Mouse (Mus musculus) erythroblast, embryonic 14.5 days (primary cell): Measurements from ENCODE around the gene Naa20. TPM values are rescaled to one million over a fixed set of nuclear protein-coding genes. Genes with fewer than 3 reads are reported as not detected.

Experiments
- H3K27me3 ChIP-seq: 2 replicates; pipeline ENCODE4 v1.6.1; 2012; ENCODE audit warnings: inconsistent platforms; ENCODE audit not compliant: control insufficient read depth
- H3K36me3 ChIP-seq: 2 replicates; pipeline ENCODE4 v1.6.1; 2012; ENCODE audit warnings: mild to moderate bottlenecking, inconsistent platforms; ENCODE audit not compliant: control insufficient read depth
- H3K4me1 ChIP-seq: 2 replicates; pipeline ENCODE4 v1.6.1; 2012; ENCODE audit warnings: inconsistent platforms; ENCODE audit not compliant: control insufficient read depth
- H3K4me3 ChIP-seq: replicated peaks from 2 replicates; pipeline ENCODE3; 2012; ENCODE audit warnings: moderate library complexity, mild to moderate bottlenecking, inconsistent platforms
- H3K9me3 ChIP-seq: 2 replicates; pipeline ENCODE4 v1.6.1; 2012; ENCODE audit warnings: low read length, inconsistent platforms, mixed read lengths; ENCODE audit not compliant: control insufficient read depth
- GATA1 ChIP-seq: IDR thresholded peaks from 2 replicates; pipeline ENCODE4 v1.6.1; 2012; ENCODE audit warnings: low read length, inconsistent platforms, mixed read lengths
- TAL1 ChIP-seq: IDR thresholded peaks from 3 replicates; pipeline ENCODE4 v1.6.1; 2012; ENCODE audit warnings: low read length, inconsistent platforms, mixed read lengths
- polyA plus RNA-seq: library from polyadenylated mRNA; stranded (reverse); fragments of >175 nt; gene quantifications from 2 replicates; pipeline ENCODE4 v1.2.3, GENCODE M21; 2012

Naa20 gene
- polyA plus RNA-seq, 1 experiment = 3.2 TPM

DNA sequence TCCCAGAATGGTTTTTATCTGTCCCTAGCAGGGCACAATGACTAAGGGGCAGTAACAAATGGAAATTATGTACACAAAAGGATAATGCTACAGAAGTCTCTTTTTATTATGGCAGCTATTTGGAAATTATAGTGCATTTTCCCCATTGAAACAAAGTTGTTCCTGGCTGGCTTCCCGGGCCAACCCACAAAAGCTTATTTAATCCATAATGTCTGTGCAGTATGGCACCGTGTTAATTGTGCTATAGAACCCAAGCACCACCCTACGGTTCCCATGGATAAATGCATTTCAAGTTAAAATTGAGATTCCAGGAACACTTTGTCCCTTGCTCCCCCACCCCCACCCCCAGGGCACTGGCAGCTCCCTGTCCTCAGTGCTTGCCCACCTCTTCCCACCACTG, 42.4 kb downstream of the Naa20 start:
- no peaks in the 10 kb centered on the region for H3K4me1 ChIP-seq
- no peak for TF ChIP-seq TAL1
- TF ChIP-seq GATA1 = no peak
- no peaks in the 10 kb centered on the region for H3K9me3 ChIP-seq
- no peaks in the 10 kb centered on the region; the same call in 1 of the 2 replicates for H3K27me3 ChIP-seq
- H3K4me3 ChIP-seq = no peak overlapping the region
- no peaks in the 10 kb centered on the region for H3K36me3 ChIP-seq

DNA sequence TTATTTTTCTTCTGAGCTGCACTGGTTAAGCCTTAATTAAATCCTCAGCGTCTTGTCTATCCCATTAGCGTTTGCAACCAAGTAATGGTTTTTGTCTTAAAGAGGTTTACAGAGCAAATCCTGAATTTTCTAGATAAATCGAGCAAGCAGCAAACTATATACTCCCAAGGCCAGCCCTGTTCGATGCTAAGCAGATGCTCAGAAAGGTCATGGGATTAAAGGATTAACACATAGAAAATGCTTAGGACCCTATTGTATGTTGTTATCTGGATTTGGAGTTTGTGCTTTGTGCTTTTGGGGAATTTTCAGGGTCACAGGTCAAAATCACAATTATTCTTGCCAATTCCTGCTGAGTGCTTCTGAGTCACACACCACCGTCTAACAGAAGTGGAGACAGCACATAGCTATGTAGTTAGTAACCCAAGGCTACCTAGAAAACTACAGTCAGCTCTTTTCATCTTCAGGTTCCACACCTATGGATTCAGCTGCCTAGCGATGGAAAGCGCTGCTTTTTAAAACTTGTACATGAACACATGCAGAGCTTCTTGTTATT, 46.6 kb downstream of the Naa20 start:
- no peaks in the 10 kb centered on the region for H3K36me3 ChIP-seq
- TF ChIP-seq TAL1 (no peak), GATA1 (no peak)
- H3K4me3 ChIP-seq = no peak overlapping the region
- no peaks in the 10 kb centered on the region for H3K4me1 ChIP-seq
- H3K9me3 ChIP-seq = no peaks in the 10 kb centered on the region
- H3K27me3 ChIP-seq = no peaks in the 10 kb centered on the region

DNA sequence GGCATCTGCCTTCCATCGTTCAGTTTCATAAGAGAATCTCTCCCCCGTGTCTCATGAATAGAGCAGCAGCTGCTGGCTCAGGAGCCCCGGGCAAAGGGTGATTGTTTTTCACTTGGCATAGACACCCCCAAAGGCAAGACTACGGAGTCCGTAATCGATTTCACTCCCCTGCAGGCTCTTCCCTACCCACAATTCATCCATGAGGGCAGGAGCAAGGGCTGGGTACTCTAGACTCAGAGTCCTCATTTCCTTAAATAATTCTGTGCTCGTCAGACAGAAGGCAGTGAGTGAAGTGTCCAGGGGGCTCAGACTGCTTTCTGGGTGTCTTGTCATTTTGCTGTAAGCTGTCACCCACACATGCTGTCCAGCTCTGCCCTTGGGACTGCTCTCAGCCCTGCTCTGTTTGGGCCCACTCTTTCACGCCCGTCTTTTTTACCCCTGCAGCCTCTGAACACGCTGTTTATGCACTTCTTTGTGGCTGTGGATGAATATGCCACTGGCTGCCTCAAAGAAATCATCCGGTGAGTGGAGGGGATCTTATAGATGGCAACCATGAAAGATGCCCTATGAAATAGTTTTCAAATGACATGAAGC, 47.7 kb downstream of the Naa20 start:
- Histone ChIP-seq H3K36me3 (no peaks in the 10 kb centered on the region), H3K4me3 (no peak overlapping the region), H3K9me3 (no peaks in the 10 kb centered on the region), H3K27me3 (no peaks in the 10 kb centered on the region), H3K4me1 (no peaks in the 10 kb centered on the region)
- TF ChIP-seq TAL1 (no peak), GATA1 (no peak)

- TF ChIP-seq TAL1 (no peak), GATA1 (no peak)
- no peak overlapping the region for H3K4me3 ChIP-seq
- H3K27me3 ChIP-seq = no peaks in the 10 kb centered on the region
- H3K9me3 ChIP-seq = no peaks in the 10 kb centered on the region
- H3K36me3 ChIP-seq = no peaks in the 10 kb centered on the region
- no peaks in the 10 kb centered on the region for H3K4me1 ChIP-seq
These were observed 48.3 kb downstream of the Naa20 start for GRCm38 (mm10) chr2:145950239-145950638.

- H3K4me3 ChIP-seq = no peak overlapping the region
- H3K4me1 ChIP-seq = no peaks in the 10 kb centered on the region
- no peaks in the 10 kb centered on the region for H3K36me3 ChIP-seq
- TF ChIP-seq GATA1 (no peak), TAL1 (no peak)
- H3K27me3 ChIP-seq = no peaks in the 10 kb centered on the region
- H3K9me3 ChIP-seq = no peaks in the 10 kb centered on the region
These were observed 50.8 kb downstream of the Naa20 start for GRCm38 (mm10) chr2:145952726-145953125.

DNA sequence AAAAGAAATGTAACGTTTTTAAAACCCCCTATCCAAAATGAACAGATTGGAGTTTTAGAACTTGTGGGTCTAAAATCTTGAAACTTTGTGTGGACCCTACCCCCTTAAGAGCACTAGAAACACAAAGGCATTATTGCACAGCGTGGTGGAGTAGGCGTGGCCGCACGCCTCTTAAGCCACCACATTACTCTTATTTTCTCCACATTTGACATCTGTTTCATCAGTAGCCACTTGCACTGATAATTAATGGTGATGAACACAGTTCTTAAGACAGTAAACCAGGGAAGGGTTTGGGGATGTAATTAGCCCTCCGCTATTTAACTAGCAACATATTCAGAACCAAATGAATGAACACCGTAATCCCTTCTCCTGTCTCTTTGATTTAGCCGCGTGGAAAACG, 53.9 kb downstream of the Naa20 start:
- Histone ChIP-seq H3K9me3 (no peaks in the 10 kb centered on the region), H3K4me1 (no peaks in the 10 kb centered on the region), H3K4me3 (no peak overlapping the region), H3K36me3 (no peaks in the 10 kb centered on the region), H3K27me3 (no peaks in the 10 kb centered on the region)
- TF ChIP-seq GATA1 (no peak), TAL1 (no peak)

DNA sequence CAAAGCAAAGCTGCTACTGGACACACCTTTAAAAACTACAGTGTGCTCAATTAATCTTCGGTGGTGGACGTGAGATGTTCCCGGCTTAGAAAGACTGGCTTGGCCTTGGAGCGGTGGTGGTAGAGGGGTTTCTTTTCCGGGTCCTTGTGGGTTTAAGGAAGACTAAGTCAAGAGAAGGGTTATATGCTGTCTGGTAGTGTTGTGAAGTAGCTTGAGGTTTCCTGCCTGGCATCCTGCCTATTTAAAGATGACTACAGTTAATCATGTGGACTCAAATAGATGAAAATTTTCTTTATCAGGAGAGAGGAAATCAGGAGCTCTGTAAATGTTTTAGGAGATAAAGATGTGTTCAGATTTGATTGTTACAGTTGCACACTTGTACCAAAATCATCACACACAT, 54.4 kb downstream of the Naa20 start:
- no peak for TF ChIP-seq GATA1
- TF ChIP-seq TAL1 = no peak
- Histone ChIP-seq H3K4me1 (no peaks in the 10 kb centered on the region), H3K9me3 (no peaks in the 10 kb centered on the region), H3K27me3 (no peaks in the 10 kb centered on the region), H3K36me3 (no peaks in the 10 kb centered on the region), H3K4me3 (no peak overlapping the region)

GRCm38 (mm10) chr2:145957450-145957849, 55.6 kb downstream of the Naa20 start:
- Histone ChIP-seq H3K27me3 (no peaks in the 10 kb centered on the region), H3K36me3 (no peaks in the 10 kb centered on the region), H3K4me1 (no peaks in the 10 kb centered on the region), H3K9me3 (no peaks in the 10 kb centered on the region), H3K4me3 (no peak overlapping the region)
- TF ChIP-seq TAL1 (no peak), GATA1 (no peak)

- H3K9me3 ChIP-seq = no peaks in the 10 kb centered on the region
- H3K36me3 ChIP-seq = no peaks in the 10 kb centered on the region
- H3K4me3 ChIP-seq = no peak overlapping the region
- no peak for TF ChIP-seq TAL1
- TF ChIP-seq GATA1 = no peak
- no peaks in the 10 kb centered on the region for H3K4me1 ChIP-seq
- no peaks in the 10 kb centered on the region for H3K27me3 ChIP-seq
These were observed 56.2 kb downstream of the Naa20 start for GRCm38 (mm10) chr2:145958097-145958496.

GRCm38 (mm10) chr2:145958551-145958950, 56.7 kb downstream of the Naa20 start:
- no peaks in the 10 kb centered on the region for H3K36me3 ChIP-seq

More at GRCm38 (mm10) chr2:145958551-145958950, 56.7 kb downstream of the Naa20 start:
- Histone ChIP-seq H3K27me3 (no peaks in the 10 kb centered on the region), H3K9me3 (no peaks in the 10 kb centered on the region), H3K4me1 (no peaks in the 10 kb centered on the region), H3K4me3 (no peak overlapping the region)
- TF ChIP-seq GATA1 = no peak
- TF ChIP-seq TAL1 = no peak
